Mouse (Mus musculus) intestine, postnatal 0 days (tissue): ENCODE results near the gene Cd3g. TPM values are rescaled to one million over a fixed set of nuclear protein-coding genes. Genes with fewer than 3 reads are reported as not detected.

Source experiments
- ATAC-seq: fragments of 200-750 bp; cut with Nextera tagmentation; 2 replicates; pipeline ENCODE4 v1.8.0; 2017; ENCODE audit warnings: mild to moderate bottlenecking, moderate TSS enrichment, moderate library complexity
- H3K27ac ChIP-seq: fragments of 300-500 bp; sonication (generic); 2 replicates; pipeline ENCODE4 v1.5.1; 2014; ENCODE audit warnings: mild to moderate bottlenecking, low read depth, low read length, moderate library complexity
- H3K27me3 ChIP-seq: fragments of 300-500 bp; sonication (generic); replicated peaks from 2 replicates; pipeline ENCODE4 v1.6.1; 2014; ENCODE audit warnings: low read length, mixed read lengths; ENCODE audit not compliant: control insufficient read depth, insufficient read depth
- H3K36me3 ChIP-seq: fragments of 300-500 bp; sonication (generic); 2 replicates; pipeline ENCODE4 v1.6.1; 2014; ENCODE audit warnings: mild to moderate bottlenecking, moderate library complexity; ENCODE audit not compliant: control insufficient read depth, insufficient read depth
- H3K4me1 ChIP-seq: fragments of 300-500 bp; sonication (generic); replicated peaks from 2 replicates; pipeline ENCODE4 v1.6.1; 2014; ENCODE audit warnings: antibody characterized with exemption, low read length, mixed read lengths; ENCODE audit not compliant: control insufficient read depth, insufficient read depth
- H3K4me2 ChIP-seq: fragments of 300-500 bp; sonication (generic); replicated peaks from 2 replicates; pipeline ENCODE4 v1.6.1; 2014; ENCODE audit warnings: low read depth, mild to moderate bottlenecking, moderate library complexity
- H3K4me3 ChIP-seq: fragments of 300-500 bp; sonication (generic); 2 replicates; pipeline ENCODE4 v1.5.1; 2014; ENCODE audit warnings: low read depth, low read length
- H3K9ac ChIP-seq: fragments of 300-500 bp; sonication (generic); 2 replicates; pipeline ENCODE4 v1.6.1; 2014; ENCODE audit warnings: mild to moderate bottlenecking, low read depth, low read length
- H3K9me3 ChIP-seq: fragments of 300-500 bp; sonication (generic); 2 replicates; pipeline ENCODE4 v1.6.1; 2016; ENCODE audit warnings: mixed run types; ENCODE audit not compliant: control insufficient read depth
- CTCF ChIP-seq: sonication (generic); IDR thresholded peaks from 2 replicates; pipeline ENCODE4 v1.5.1; 2016; ENCODE audit warnings: low read depth, mild to moderate bottlenecking, control low read depth, antibody characterized with exemption, moderate library complexity
- WGBS: fragments of 180-500 bp; shearing (Covaris S2); extraction: QIAGEN DNeasy Blood & Tissue Kit; methylation state at CpG from one replicate; pipeline ENCODE4 v1.1.7; 2014; 5-methylcytosine and 5-hydroxymethylcytosine counted together
- polyA plus RNA-seq: library from polyadenylated mRNA; unstranded; fragments of >200 nt; fragmentation: Nextera tagmentation; extraction: Ambion mirVana; gene quantifications from 2 replicates; pipeline ENCODE4 v1.2.1, GENCODE M21; 2015

Cd3g gene
- polyA plus RNA-seq, 1 experiment from 2014 or later, result 0.61 TPM

DNA sequence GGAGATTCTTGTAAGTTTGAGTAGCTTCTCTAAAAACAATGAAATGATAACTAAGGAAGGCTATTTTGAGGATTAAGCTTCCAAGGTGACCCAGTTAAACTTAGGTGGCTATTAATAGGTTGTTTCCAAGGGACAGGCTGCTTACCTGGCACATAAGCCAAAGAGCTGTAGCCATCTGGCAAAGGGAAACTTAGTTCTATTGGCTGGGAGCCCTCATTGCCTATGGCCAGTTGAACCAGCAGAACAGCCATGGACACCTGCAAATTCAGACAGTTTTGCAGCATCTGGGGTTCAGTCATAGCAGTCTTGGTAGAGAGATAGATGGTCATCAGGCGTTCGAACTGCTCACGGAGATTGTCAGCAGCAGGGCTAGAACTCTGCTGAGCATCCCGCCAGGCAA is 37.8 kb downstream of the Cd3g start:
- Histone ChIP-seq H3K27me3 (no peaks in the 10 kb centered on the region), H3K36me3 (peaks cover 81% of the 10 kb centered on the region), H3K27ac (no peak overlapping the region), H3K4me3 (no peak overlapping the region), H3K9ac (no peak overlapping the region), H3K4me1 (no peaks in the 10 kb centered on the region), H3K9me3 (no peaks in the 10 kb centered on the region), H3K4me2 (no peak overlapping the region)
- no peak for TF ChIP-seq CTCF
- ATAC-seq, result no peak
- 99% methylated on average over 4 of the region's 4 CpGs for WGBS

- no peak for TF ChIP-seq CTCF
- Histone ChIP-seq H3K9me3 (no peaks in the 10 kb centered on the region), H3K4me3 (no peak overlapping the region), H3K4me2 (no peak overlapping the region), H3K27me3 (no peaks in the 10 kb centered on the region), H3K9ac (no peak overlapping the region), H3K27ac (no peak overlapping the region), H3K36me3 (peaks cover 81% of the 10 kb centered on the region), H3K4me1 (no peaks in the 10 kb centered on the region)
- ATAC-seq, result no peak
- 85% methylated on average over 4 of the region's 4 CpGs for WGBS
Measured at GRCm38 (mm10) chr9:44941756-44942155, 38.5 kb downstream of the Cd3g start.

GRCm38 (mm10) chr9:44921543-44921942 is 58.7 kb downstream of the Cd3g start:
- peak; percentile 34; the same call in 1 of the 2 replicates for TF ChIP-seq CTCF
- Histone ChIP-seq H3K27ac (peak overlapping the region; percentile 94; the same call in 1 of the 2 replicates), H3K4me3 (peak overlapping the region; percentile 97; the same call in 1 of the 2 replicates), H3K9ac (0 out of 2 replicates have a peak overlapping the region, but pooled peaks have one; percentile 96), H3K9me3 (no peaks in the 10 kb centered on the region), H3K4me2 (peak overlapping the region; percentile 69), H3K27me3 (no peaks in the 10 kb centered on the region), H3K4me1 (no peaks in the 10 kb centered on the region), H3K36me3 (peaks cover 7% of the 10 kb centered on the region; the same call in 1 of the 2 replicates)
- ATAC-seq, result no peak
- WGBS, result 72% methylated on average over 2 of the region's 2 CpGs

DNA sequence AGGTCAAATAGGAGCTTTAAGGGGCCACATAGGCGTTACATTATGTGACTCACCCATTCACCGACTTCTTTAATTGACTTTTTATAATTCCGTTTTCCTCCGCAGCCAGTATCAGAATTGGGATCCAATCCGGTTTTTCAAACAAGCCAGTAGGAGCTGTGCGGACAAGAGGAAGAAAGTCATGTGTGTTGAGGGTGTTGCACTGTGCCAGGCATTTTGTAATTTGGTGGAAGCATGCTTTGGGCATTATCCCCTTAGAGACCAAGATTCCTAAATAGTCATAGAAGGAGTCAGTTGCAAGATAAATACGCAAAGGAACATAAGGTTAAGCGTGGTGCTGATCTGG is 59.1 kb downstream of the Cd3g start:
- no peak for TF ChIP-seq CTCF
- WGBS, result under 1% methylated on average over 8 of the region's 8 CpGs
- Histone ChIP-seq H3K27me3 (no peaks in the 10 kb centered on the region), H3K4me3 (peak overlapping the region; percentile 97), H3K9ac (peak overlapping the region; percentile 96), H3K36me3 (peaks cover 7% of the 10 kb centered on the region; the same call in 1 of the 2 replicates), H3K27ac (peak overlapping the region; percentile 94), H3K9me3 (no peaks in the 10 kb centered on the region), H3K4me1 (no peaks in the 10 kb centered on the region), H3K4me2 (peak overlapping the region; percentile 69)
- ATAC-seq, result peak; percentile 80

GRCm38 (mm10) chr9:44920374-44921122 is 59.7 kb downstream of the Cd3g start, which contains the start of gene Atp5l:
Gene Atp5l (minus strand): TSS chr9:44920742.
- H3K27me3 ChIP-seq, result no peaks in the 10 kb centered on the region
- peak within 1 kb of the TSS; percentile 96 for H3K9ac ChIP-seq
- peak; percentile 83 for ATAC-seq
- no peaks in the 10 kb centered on the region for H3K9me3 ChIP-seq
- peaks cover 3% of the 10 kb centered on the region; the same call in 1 of the 2 replicates for H3K36me3 ChIP-seq
- H3K4me2 ChIP-seq, result peak within 1 kb of the TSS; percentile 69
- no peak; the same call in 1 of the 2 replicates for TF ChIP-seq CTCF
- WGBS, result under 1% methylated on average over 48 of the region's 48 CpGs
- H3K4me3 ChIP-seq, result peak within 1 kb of the TSS; percentile 97
- H3K27ac ChIP-seq, result peak within 1 kb of the TSS; percentile 94
- H3K4me1 ChIP-seq, result no peaks in the 10 kb centered on the region

- Histone ChIP-seq H3K9ac (peak overlapping the region; percentile 96), H3K27ac (peak overlapping the region; percentile 94; the same call in 1 of the 2 replicates), H3K4me3 (peak overlapping the region; percentile 97), H3K27me3 (no peaks in the 10 kb centered on the region), H3K4me1 (no peaks in the 10 kb centered on the region; the same call in 1 of the 2 replicates), H3K9me3 (no peaks in the 10 kb centered on the region), H3K4me2 (peak overlapping the region; percentile 69), H3K36me3 (no peaks in the 10 kb centered on the region)
- ATAC-seq, result no peak
- TF ChIP-seq CTCF, result no peak
- WGBS, result 31% methylated on average over 2 of the region's 2 CpGs
Measured at GRCm38 (mm10) chr9:44919606-44920005, 60.6 kb downstream of the Cd3g start.

Other genes with a start within 250 kb of the Cd3g start
- 6.2 and 6.9 TPM in 2 replicates for gene Phldb1, start 245.2 kb downstream of the Cd3g start, polyA plus RNA-seq
- 113 and 121 TPM in 2 replicates for gene Arcn1, start 212.6 kb downstream of the Cd3g start, polyA plus RNA-seq
- gene Ift46, start 212.5 kb downstream of the Cd3g start, polyA plus RNA-seq, result 52.8 and 56.9 TPM in 2 replicates
- 4.2 and 4.9 TPM in 2 replicates for gene Tmem25, start 181.1 kb downstream of the Cd3g start, polyA plus RNA-seq
- 3.2 and 4.0 TPM in 2 replicates for gene Ttc36, start 177.4 kb downstream of the Cd3g start, polyA plus RNA-seq
- 2.9 and 3.4 TPM in 2 replicates for gene Kmt2a, start 99.1 kb downstream of the Cd3g start, polyA plus RNA-seq
- 1,311 and 1,336 TPM in 2 replicates for gene Atp5l, start 59.7 kb downstream of the Cd3g start, polyA plus RNA-seq
- gene Ube4a, start 14.8 kb downstream of the Cd3g start, polyA plus RNA-seq, result 12.7 and 12.9 TPM in 2 replicates
- gene Cd3d, start 1.4 kb upstream of the Cd3g start, polyA plus RNA-seq, result 0.51 and 0.95 TPM in 2 replicates
- 0.37 and 0.74 TPM in 2 replicates for gene Cd3e, start 29.2 kb upstream of the Cd3g start, polyA plus RNA-seq
- gene Mpzl2, start 59.4 kb upstream of the Cd3g start, polyA plus RNA-seq, result 9.1 and 11.0 TPM in 2 replicates
- gene Mpzl3, start 74.8 kb upstream of the Cd3g start, polyA plus RNA-seq, result 6.5 and 7.5 TPM in 2 replicates
- 221 and 255 TPM in 2 replicates for gene Jaml, start 98.8 kb upstream of the Cd3g start, polyA plus RNA-seq
- 0.96 and 1.1 TPM in 2 replicates for gene Scn2b, start 137.4 kb upstream of the Cd3g start, polyA plus RNA-seq
- gene Scn4b, start 158.0 kb upstream of the Cd3g start, polyA plus RNA-seq, result 0.04 TPM in 1 of 2 replicates, not detected in the other
- 0.48 and 1.0 TPM in 2 replicates for gene BC049352, start 201.6 kb upstream of the Cd3g start, polyA plus RNA-seq
- gene Tmprss4, start 223.7 kb upstream of the Cd3g start, polyA plus RNA-seq, result 70.6 and 72.0 TPM in 2 replicates